Mouse (Mus musculus) gastrocnemius, adult 2 months (tissue): ENCODE results near the gene B4galt3. TPM values are rescaled to one million over a fixed set of nuclear protein-coding genes. Genes with fewer than 3 reads are reported as not detected.

Source experiments
- DNase-seq: peaks from one replicate; pipeline ENCODE4 v3.0.0; 2022
- H3K27ac ChIP-seq: fragments of 200-600 bp; 2 replicates; pipeline ENCODE4 v1.8.1; 2022; ENCODE audit warnings: mild to moderate bottlenecking
- H3K4me3 ChIP-seq: fragments of 200-600 bp; 2 replicates; pipeline ENCODE4 v1.8.1; 2022; ENCODE audit warnings: mild to moderate bottlenecking, moderate library complexity
- CTCF ChIP-seq: fragments of 200-600 bp; IDR thresholded peaks from 2 replicates; pipeline ENCODE4 v1.8.1; 2022; ENCODE audit warnings: antibody characterized with exemption, mild to moderate bottlenecking, moderate library complexity
- intact Hi-C: fragments of 180-260 bp; cut with DNase I; formaldehyde crosslinking; loops from one replicate; pipeline ENCODE4 v1.15.1; 2025
- total RNA-seq, 2 experiments: library from RNA; stranded (reverse); gene quantifications; 2 replicates each; pipeline ENCODE4 v1.2.3; 2021

B4galt3 gene
- total RNA-seq, 2 experiments from 2014 or later: 12.1 to 12.5 TPM

GRCm38 (mm10) chr1:171246709-171247452 is 23.2 kb upstream of the B4galt3 start:
- peak overlapping the region; percentile 89 for H3K4me3 ChIP-seq
- peak overlapping the region; percentile 97 for H3K27ac ChIP-seq
- TF ChIP-seq CTCF: peak; percentile 98
- intact Hi-C loops: loop anchor here (1.0 kb wide), 1 partner anchor 25 kb away; the partner anchor contains the start of gene Tomm40l
- DNase-seq: peak; percentile 98

GRCm38 (mm10) chr1:171247453-171247841 is 22.7 kb upstream of the B4galt3 start:
- DNase-seq: no peak
- intact Hi-C loops: loop anchor here (1.0 kb wide), 1 partner anchor 25 kb away; the partner anchor contains the start of gene Tomm40l
- H3K4me3 ChIP-seq: peak overlapping the region; percentile 89
- TF ChIP-seq CTCF: no peak
- peak overlapping the region; percentile 97 for H3K27ac ChIP-seq

- peak overlapping the region; percentile 97 for H3K27ac ChIP-seq
- intact Hi-C loops: loop anchor here (1.0 kb wide), 1 partner anchor 26 kb away; the partner anchor contains the start of gene Tomm40l
- peak; percentile 32 for DNase-seq
- peak overlapping the region; percentile 89 for H3K4me3 ChIP-seq
- TF ChIP-seq CTCF: no peak
Observed at GRCm38 (mm10) chr1:171247916-171248315, 22.2 kb upstream of the B4galt3 start.

GRCm38 (mm10) chr1:171248386-171249226 is 21.5 kb upstream of the B4galt3 start:
- peak; percentile 14 for DNase-seq
- H3K27ac ChIP-seq: peak overlapping the region; percentile 97
- peak overlapping the region; percentile 89 for H3K4me3 ChIP-seq
- intact Hi-C loops: no loop called here
- no peak for TF ChIP-seq CTCF

GRCm38 (mm10) chr1:171249913-171250600 is 20.1 kb upstream of the B4galt3 start, which contains the start of gene Adamts4:
TSS of gene Adamts4 (plus strand) at chr1:171250421.
- Histone ChIP-seq H3K4me3 (peak within 1 kb of the TSS; percentile 75), H3K27ac (peak within 1 kb of the TSS; percentile 97)
- intact Hi-C loops: no loop called here
- no peak for TF ChIP-seq CTCF
- DNase-seq: peak; percentile 60

GRCm38 (mm10) chr1:171250680-171251593 is 19.2 kb upstream of the B4galt3 start, which contains the start of gene Ndufs2:
TSS of gene Ndufs2 (minus strand) at chr1:171251388.
- DNase-seq: peak; percentile 60
- peak within 1 kb of the TSS; percentile 97 for H3K27ac ChIP-seq

GRCm38 (mm10) chr1:171251594-171252324 is 18.4 kb upstream of the B4galt3 start:
- peak overlapping the region; percentile 97 for H3K27ac ChIP-seq
- no peak for TF ChIP-seq CTCF
- peak overlapping the region; percentile 75 for H3K4me3 ChIP-seq
- intact Hi-C loops: no loop called here
- DNase-seq: peak; percentile 73

More at GRCm38 (mm10) chr1:171250680-171251593, 19.2 kb upstream of the B4galt3 start, which contains the start of gene Ndufs2:
- H3K4me3 ChIP-seq: peak within 1 kb of the TSS; percentile 75
- intact Hi-C loops: no loop called here
- TF ChIP-seq CTCF: no peak

GRCm38 (mm10) chr1:171252415-171252814 is 17.7 kb upstream of the B4galt3 start:
- intact Hi-C loops: no loop called here
- TF ChIP-seq CTCF: no peak
- Histone ChIP-seq H3K27ac (peak overlapping the region; percentile 97), H3K4me3 (peak overlapping the region; percentile 75)
- peak; percentile 19 for DNase-seq

- intact Hi-C loops: loop anchor here (2.0 kb wide), 2 partner anchors 33 to 139 kb away; partner anchors contain the start of gene Tomm40l
- peak; percentile 12; the same call in 1 of the 2 replicates for TF ChIP-seq CTCF
- Histone ChIP-seq H3K4me3 (no peak overlapping the region), H3K27ac (no peak overlapping the region)
- DNase-seq: no peak
Observed at GRCm38 (mm10) chr1:171256095-171256818, 13.9 kb upstream of the B4galt3 start.
